Mouse (Mus musculus): Measurements from ENCODE around the gene Mlph. TPM values are rescaled to one million over a fixed set of nuclear protein-coding genes. Genes with fewer than 3 reads are reported as not detected.

Gene Mlph
- polyA plus RNA-seq, 1 experiment from 2014 or later: 0.44 TPM

- Histone ChIP-seq H3K9ac (peak within 1 kb of the TSS; percentile 29; the same call in 1 of the 2 replicates), H3K27ac (0 out of 2 replicates have a peak within 1 kb of the TSS, but pooled peaks have one; percentile 13), H3K4me1 (replicated peaks) (peaks cover 52% of the 10 kb centered on the region)
These were observed 54.5 kb downstream of the Mlph start, which contains the start of gene Rab17 for GRCm38 (mm10) chr1:90969347-90969784. Gene Rab17 (minus strand): TSS chr1:90969661.

GRCm38 (mm10) chr1:90969881-90970390, 55.1 kb downstream of the Mlph start:
- no peaks in the 10 kb centered on the region for H3K36me3 ChIP-seq
- no peaks in the 10 kb centered on the region for H3K27me3 ChIP-seq
- no peak for ATAC-seq (replicated peaks; ENCODE audit: insufficient number of reproducible peaks, insufficient read depth, low FRiP score, low read depth)
- no peak overlapping the region for H3K4me2 ChIP-seq
- H3K9me3 ChIP-seq (replicated peaks): no peaks in the 10 kb centered on the region
- H3K4me3 ChIP-seq: no peak overlapping the region
- H3K4me1 ChIP-seq (replicated peaks): peaks cover 58% of the 10 kb centered on the region
- no peak overlapping the region for H3K27ac ChIP-seq
- whole genome bisulfite sequencing: 80% methylated on average over 10 of the region's 10 CpGs
- no peak overlapping the region for H3K9ac ChIP-seq

More at GRCm38 (mm10) chr1:90969347-90969784, 54.5 kb downstream of the Mlph start, which contains the start of gene Rab17:
- H3K4me2 ChIP-seq: peak within 1 kb of the TSS; percentile 44
- ATAC-seq (replicated peaks; ENCODE audit: insufficient number of reproducible peaks, insufficient read depth, low FRiP score, low read depth): no peak
- H3K27me3 ChIP-seq: no peaks in the 10 kb centered on the region
- 37% methylated on average over 9 of the region's 9 CpGs for WGBS
- H3K4me3 ChIP-seq: 0 out of 2 replicates have a peak within 1 kb of the TSS, but pooled peaks have one; percentile 16
- no peaks in the 10 kb centered on the region for H3K36me3 ChIP-seq
- H3K9me3 ChIP-seq (replicated peaks): no peaks in the 10 kb centered on the region

- peak; percentile 59 for ATAC-seq (replicated peaks; ENCODE audit: insufficient number of reproducible peaks, insufficient read depth, low FRiP score, low read depth)
- H3K9me3 ChIP-seq (replicated peaks): no peaks in the 10 kb centered on the region
- no peak overlapping the region for H3K4me3 ChIP-seq
- H3K9ac ChIP-seq: peak overlapping the region; percentile 16
- 12% methylated on average over 9 of the region's 9 CpGs for WGBS
- peaks cover 52% of the 10 kb centered on the region for H3K4me1 ChIP-seq (replicated peaks)
- peak overlapping the region; percentile 29 for H3K4me2 ChIP-seq
- H3K36me3 ChIP-seq: no peaks in the 10 kb centered on the region
- H3K27ac ChIP-seq: peak overlapping the region; percentile 43
- no peaks in the 10 kb centered on the region for H3K27me3 ChIP-seq
These were observed 58.2 kb downstream of the Mlph start for GRCm38 (mm10) chr1:90972911-90973573.

GRCm38 (mm10) chr1:90973574-90973911, 58.7 kb downstream of the Mlph start:
- peak overlapping the region; percentile 16; the same call in 1 of the 2 replicates for H3K9ac ChIP-seq
- H3K27me3 ChIP-seq: no peaks in the 10 kb centered on the region
- no peak overlapping the region for H3K4me3 ChIP-seq
- no peak; the same call in 1 of the 2 replicates for ATAC-seq (replicated peaks; ENCODE audit: insufficient number of reproducible peaks, insufficient read depth, low FRiP score, low read depth)
- WGBS: 77% methylated on average over 2 of the region's 2 CpGs
- no peaks in the 10 kb centered on the region for H3K36me3 ChIP-seq
- no peaks in the 10 kb centered on the region for H3K9me3 ChIP-seq (replicated peaks)
- H3K4me1 ChIP-seq (replicated peaks): peaks cover 47% of the 10 kb centered on the region
- H3K27ac ChIP-seq: peak overlapping the region; percentile 43
- H3K4me2 ChIP-seq: peak overlapping the region; percentile 16; the same call in 1 of the 2 replicates

- 26% methylated on average over 12 of the region's 12 CpGs for WGBS
- ATAC-seq (replicated peaks; ENCODE audit: insufficient number of reproducible peaks, insufficient read depth, low FRiP score, low read depth): peak; percentile 29; the same call in 1 of the 2 replicates
- peaks cover 40% of the 10 kb centered on the region for H3K4me1 ChIP-seq (replicated peaks)
- no peak overlapping the region for H3K9ac ChIP-seq
- H3K36me3 ChIP-seq: no peaks in the 10 kb centered on the region
- H3K27me3 ChIP-seq: no peaks in the 10 kb centered on the region
- no peak overlapping the region for H3K4me3 ChIP-seq
- H3K4me2 ChIP-seq: peak overlapping the region; percentile 12
- H3K27ac ChIP-seq: 0 out of 2 replicates have a peak overlapping the region, but pooled peaks have one; percentile 16
- H3K9me3 ChIP-seq (replicated peaks): no peaks in the 10 kb centered on the region
These were observed 60.2 kb downstream of the Mlph start for GRCm38 (mm10) chr1:90974906-90975649.

GRCm38 (mm10) chr1:90975960-90976359, 61.1 kb downstream of the Mlph start:
- H3K9me3 ChIP-seq (replicated peaks): no peaks in the 10 kb centered on the region
- WGBS: 92% methylated on average over 4 of the region's 4 CpGs
- H3K27me3 ChIP-seq: no peaks in the 10 kb centered on the region
- peaks cover 46% of the 10 kb centered on the region for H3K4me1 ChIP-seq (replicated peaks)
- H3K9ac ChIP-seq: no peak overlapping the region
- no peak overlapping the region for H3K4me2 ChIP-seq
- H3K36me3 ChIP-seq: no peaks in the 10 kb centered on the region
- no peak for ATAC-seq (replicated peaks; ENCODE audit: insufficient number of reproducible peaks, insufficient read depth, low FRiP score, low read depth)
- no peak overlapping the region for H3K4me3 ChIP-seq
- H3K27ac ChIP-seq: no peak overlapping the region

DNA sequence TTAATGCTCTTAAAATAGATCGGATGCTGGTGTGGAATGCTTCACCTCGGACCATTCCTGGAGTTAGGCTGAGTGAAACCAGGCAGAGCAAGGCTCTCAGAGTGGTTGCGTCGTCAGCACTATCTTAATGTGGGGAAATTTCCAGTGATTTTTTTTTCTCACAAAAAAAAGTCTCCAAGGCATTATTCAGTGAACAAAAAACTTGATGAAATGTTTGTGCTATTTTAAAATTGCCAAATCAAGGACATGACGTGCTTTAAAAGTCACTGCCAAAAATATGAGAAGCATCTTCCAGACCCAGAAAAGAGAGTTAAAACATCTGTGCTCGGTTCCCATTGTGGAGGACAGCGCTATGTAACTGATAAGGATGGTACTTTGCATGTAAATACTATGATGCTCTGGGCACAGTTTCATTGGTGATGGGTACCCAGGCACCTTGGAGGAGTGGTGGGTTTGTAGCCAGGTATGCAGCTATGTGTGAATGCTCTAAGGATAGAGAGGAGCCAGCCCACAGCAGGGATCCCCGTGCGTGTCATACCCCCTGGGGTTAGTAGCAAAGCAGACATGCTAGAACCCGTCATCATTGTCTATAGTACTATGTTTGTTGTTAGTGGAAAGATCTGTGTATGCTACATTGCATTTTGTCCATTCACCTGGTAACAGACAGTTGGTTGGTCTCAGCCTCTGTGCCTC, 65.9 kb downstream of the Mlph start:
- no peaks in the 10 kb centered on the region for H3K27me3 ChIP-seq
- 24% methylated on average over 10 of the region's 10 CpGs for WGBS
- H3K4me2 ChIP-seq: peak overlapping the region; percentile 25
- peaks cover 16% of the 10 kb centered on the region for H3K4me1 ChIP-seq (replicated peaks)
- no peak overlapping the region for H3K9ac ChIP-seq
- peak; percentile 58 for ATAC-seq (replicated peaks; ENCODE audit: insufficient number of reproducible peaks, insufficient read depth, low FRiP score, low read depth)
- H3K9me3 ChIP-seq (replicated peaks): no peaks in the 10 kb centered on the region
- H3K27ac ChIP-seq: peak overlapping the region; percentile 70
- no peak overlapping the region for H3K4me3 ChIP-seq
- no peaks in the 10 kb centered on the region for H3K36me3 ChIP-seq

DNA sequence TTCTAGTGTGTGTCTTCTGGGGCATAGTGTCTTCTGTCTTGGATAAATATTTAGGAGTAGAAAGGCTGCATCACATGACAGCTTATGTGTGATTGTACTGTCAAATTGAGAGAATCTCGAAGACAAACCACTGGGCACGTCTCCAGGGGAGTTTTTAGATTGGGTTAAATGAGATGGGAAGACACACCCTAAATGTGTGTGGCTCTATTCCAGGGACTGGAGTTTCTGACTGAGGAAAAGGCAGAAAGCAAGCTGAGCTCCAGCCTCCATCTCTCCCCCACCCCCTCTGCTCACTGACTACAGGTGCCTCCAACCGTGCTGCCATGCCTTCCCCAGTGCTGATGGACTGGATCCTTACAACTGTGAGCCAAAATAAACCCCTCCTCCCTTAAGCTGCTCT, 66.5 kb downstream of the Mlph start:
- Histone ChIP-seq H3K9ac (no peak overlapping the region), H3K9me3 (replicated peaks) (no peaks in the 10 kb centered on the region), H3K27ac (peak overlapping the region; percentile 70), H3K36me3 (no peaks in the 10 kb centered on the region), H3K4me3 (no peak overlapping the region), H3K4me2 (no peak overlapping the region), H3K4me1 (replicated peaks) (peaks cover 16% of the 10 kb centered on the region), H3K27me3 (no peaks in the 10 kb centered on the region)
- no peak for ATAC-seq (replicated peaks; ENCODE audit: insufficient number of reproducible peaks, insufficient read depth, low FRiP score, low read depth)
- 55% methylated on average over 3 of the region's 3 CpGs for WGBS

GRCm38 (mm10) chr1:90995916-90996315, 81.0 kb downstream of the Mlph start:
- 100% methylated on average over 1 of the region's 1 CpGs for WGBS

GRCm38 (mm10) chr1:90997136-90997535, 82.3 kb downstream of the Mlph start:
- H3K9ac ChIP-seq: no peak overlapping the region
- H3K9me3 ChIP-seq (replicated peaks): no peaks in the 10 kb centered on the region; the same call in 1 of the 2 replicates
- no peaks in the 10 kb centered on the region for H3K36me3 ChIP-seq
- no peak overlapping the region for H3K4me2 ChIP-seq
- no peak overlapping the region for H3K27ac ChIP-seq
- ATAC-seq (replicated peaks; ENCODE audit: insufficient number of reproducible peaks, insufficient read depth, low FRiP score, low read depth): no peak
- 44% methylated on average over 4 of the region's 4 CpGs for WGBS
- H3K27me3 ChIP-seq: no peaks in the 10 kb centered on the region
- peaks cover 33% of the 10 kb centered on the region for H3K4me1 ChIP-seq (replicated peaks)
- H3K4me3 ChIP-seq: no peak overlapping the region

More at GRCm38 (mm10) chr1:90995916-90996315, 81.0 kb downstream of the Mlph start:
- Histone ChIP-seq H3K27me3 (no peaks in the 10 kb centered on the region), H3K9me3 (replicated peaks) (no peaks in the 10 kb centered on the region; the same call in 1 of the 2 replicates), H3K9ac (no peak overlapping the region), H3K36me3 (no peaks in the 10 kb centered on the region), H3K27ac (no peak overlapping the region), H3K4me1 (replicated peaks) (peaks cover 21% of the 10 kb centered on the region), H3K4me3 (no peak overlapping the region), H3K4me2 (no peak overlapping the region)
- ATAC-seq (replicated peaks; ENCODE audit: insufficient number of reproducible peaks, insufficient read depth, low FRiP score, low read depth): no peak

GRCm38 (mm10) chr1:90997641-90998040, 82.8 kb downstream of the Mlph start:
- H3K27me3 ChIP-seq: no peaks in the 10 kb centered on the region
- WGBS: 66% methylated on average over 5 of the region's 5 CpGs
- peak overlapping the region; percentile 90 for H3K4me3 ChIP-seq
- no peaks in the 10 kb centered on the region for H3K36me3 ChIP-seq
- H3K9ac ChIP-seq: peak overlapping the region; percentile 97
- no peaks in the 10 kb centered on the region; the same call in 1 of the 2 replicates for H3K9me3 ChIP-seq (replicated peaks)
- H3K4me2 ChIP-seq: peak overlapping the region; percentile 76
- H3K4me1 ChIP-seq (replicated peaks): peaks cover 38% of the 10 kb centered on the region
- H3K27ac ChIP-seq: peak overlapping the region; percentile 92
- no peak for ATAC-seq (replicated peaks; ENCODE audit: insufficient number of reproducible peaks, insufficient read depth, low FRiP score, low read depth)
